Mouse (Mus musculus) right cerebral cortex, postnatal 10 days (tissue): ENCODE measurements at regions not wholly inside any gene's neighbourhood (a gene's known extent, or its start where the extent isn't known, plus 50 kb on each side); places are given as distances from the start of the nearest gene placed in this dataset.

Experiments used
- DNase-seq, 2 experiments: peaks; one replicate each; pipeline ENCODE4 v3.0.0; 2021; ENCODE audit warnings: low spot score in 2 of 2

DNA sequence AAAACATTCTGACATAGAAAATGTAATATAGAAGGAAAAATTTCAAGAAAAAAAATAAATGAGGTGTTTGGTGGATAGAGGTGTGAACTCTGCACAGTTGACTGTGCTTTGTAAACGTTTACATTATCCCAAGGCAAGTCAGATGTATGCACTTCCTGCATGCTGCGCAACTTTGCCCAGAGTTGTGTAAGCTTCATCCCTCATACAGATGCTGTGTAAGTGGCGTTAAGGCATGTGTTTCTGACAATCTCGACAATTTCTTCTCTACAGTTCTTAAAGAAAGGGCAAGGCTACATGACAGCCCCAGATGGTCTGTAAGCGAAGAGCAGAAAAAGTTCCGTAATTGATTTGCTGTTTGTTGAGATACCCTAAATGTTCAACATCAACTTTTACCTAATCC lies 476.6 kb upstream of the Pitx2 start:
- DNase-seq = no peak

DNA sequence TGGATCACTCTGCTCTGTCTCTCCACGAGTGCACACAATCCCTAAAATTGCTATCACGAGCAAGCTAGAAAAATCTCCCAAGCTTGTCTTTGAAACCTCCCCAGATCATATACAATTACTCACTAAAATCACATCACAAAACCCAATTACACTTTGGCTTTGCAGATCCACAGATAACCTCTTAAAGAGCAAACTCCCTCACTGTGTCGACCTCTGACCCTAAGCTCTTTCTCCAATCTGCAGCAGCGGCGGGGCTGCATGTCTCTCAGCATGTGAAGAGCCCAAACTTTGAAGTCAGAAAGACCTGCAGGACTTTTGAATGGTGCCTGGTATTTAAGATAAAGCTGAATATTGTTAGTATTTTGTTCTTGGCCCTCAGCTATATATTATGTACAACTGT lies 479.4 kb upstream of the Pitx2 start:
- DNase-seq = no peak

DNA sequence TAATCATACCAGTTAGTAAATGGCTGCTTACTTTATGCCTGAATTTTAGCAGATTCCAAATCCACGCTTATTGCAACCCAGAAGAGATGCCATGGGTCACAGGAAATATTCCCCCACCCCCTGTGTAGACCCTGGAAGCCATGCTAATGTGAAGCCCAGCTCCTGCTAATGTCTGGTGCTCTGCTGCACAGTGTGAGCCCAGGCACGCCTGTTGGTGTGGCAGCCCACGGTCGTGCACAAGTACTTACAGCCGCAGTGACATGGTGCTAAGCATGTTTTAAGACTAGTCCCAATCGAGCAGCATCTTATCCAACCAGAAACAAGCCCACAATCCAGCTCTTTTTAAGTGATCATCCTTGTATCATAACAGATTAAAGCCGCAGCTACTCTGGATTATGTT lies 480.5 kb upstream of the Pitx2 start:
- no peak for DNase-seq

GRCm38 (mm10) chr3:128707270-128707669 lies 492.4 kb upstream of the Pitx2 start:
- no peak for DNase-seq

DNA sequence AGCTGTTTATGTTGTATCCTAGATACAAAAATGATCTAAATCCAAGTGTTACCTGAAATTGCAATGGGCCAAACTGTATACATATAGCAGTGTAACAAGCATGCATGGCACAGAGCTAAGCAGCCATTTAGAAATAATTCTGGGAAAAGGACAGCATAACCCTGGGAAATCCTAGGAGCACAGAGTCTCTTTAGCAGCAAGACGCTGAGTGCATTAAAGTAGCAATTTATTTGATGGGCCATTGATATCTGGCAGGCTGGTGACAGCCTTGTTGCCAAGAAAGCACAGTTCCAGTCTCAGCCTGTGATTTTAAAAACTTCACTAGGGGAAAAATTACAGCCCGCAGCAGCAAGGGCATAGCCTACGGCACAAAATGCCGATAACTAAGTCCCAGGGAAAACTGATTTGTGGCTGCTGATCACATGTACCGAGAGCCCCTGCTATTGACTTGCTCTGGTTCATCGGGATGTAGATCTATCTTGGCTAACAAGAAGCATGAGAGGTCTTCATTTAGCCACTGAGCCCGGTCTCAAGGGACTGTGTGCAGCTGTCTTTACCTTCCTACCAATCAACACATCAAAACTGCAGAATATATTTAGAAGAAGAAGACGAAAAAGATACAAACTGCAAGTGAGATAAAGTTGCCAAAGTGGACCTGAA lies 531.1 kb upstream of the Pitx2 start:
- no peak for DNase-seq

DNA sequence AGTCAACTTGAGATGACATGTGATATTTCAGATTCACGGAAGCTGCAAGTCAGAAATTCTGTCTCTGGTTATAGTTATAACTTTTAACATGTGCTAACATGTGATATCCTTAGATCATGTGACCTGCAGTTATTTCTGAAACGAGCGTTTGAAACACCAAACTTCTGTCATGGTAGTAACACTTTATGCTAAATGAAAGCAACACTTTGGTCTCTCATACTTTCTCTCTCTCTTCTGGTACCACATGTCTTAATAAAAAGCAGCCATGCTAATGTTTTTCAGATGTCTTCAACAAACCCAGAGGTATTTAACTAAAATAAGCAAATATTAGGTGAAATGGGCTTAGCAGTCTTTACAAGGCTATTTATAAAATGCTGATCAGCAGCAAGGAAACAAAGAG lies 534.5 kb upstream of the Pitx2 start:
- DNase-seq = no peak

DNA sequence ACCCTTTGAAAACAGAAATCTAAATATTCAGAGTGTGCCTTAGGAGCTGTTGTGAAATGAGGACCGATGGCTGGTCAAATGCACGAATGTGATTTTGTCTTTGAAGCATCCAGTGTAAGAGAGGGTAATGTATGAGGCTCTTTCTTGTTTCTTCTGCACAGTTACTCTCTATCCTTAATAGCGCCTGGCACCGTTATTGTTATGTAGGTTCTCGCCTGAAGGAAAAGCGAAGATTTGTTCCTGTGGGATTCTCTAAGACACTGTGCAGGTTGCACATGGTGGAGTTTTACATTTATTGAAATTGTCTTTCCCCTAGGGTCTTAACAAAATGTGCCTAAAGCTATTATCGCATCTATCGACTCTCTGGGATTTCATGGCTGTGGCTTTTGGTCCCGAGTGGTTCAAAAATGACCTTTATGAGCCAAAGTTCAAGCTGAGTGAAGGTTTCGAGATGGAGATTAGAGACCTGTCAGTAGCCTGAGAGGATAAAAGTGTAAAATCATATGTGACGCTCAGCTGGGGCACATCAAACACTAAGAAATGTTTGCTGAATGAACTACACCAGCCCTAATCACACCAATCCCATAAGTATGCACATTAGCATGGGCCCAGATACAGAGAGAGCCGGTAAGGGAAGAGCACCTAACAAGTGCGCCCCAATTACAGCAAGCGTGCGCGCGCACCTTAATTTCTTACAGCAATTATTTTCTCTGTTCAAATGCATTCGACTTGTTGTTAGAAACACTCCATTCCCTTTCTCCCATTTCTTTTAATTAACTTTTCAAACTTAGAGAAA lies 562.5 kb upstream of the Pitx2 start:
- no peak for DNase-seq

- DNase-seq = no peak
These were observed 572.0 kb upstream of the Pitx2 start for GRCm38 (mm10) chr3:128627696-128628095.

GRCm38 (mm10) chr3:128616675-128617074 lies 583.0 kb upstream of the Pitx2 start:
- no peak for DNase-seq

- no peak for DNase-seq
These were observed 586.0 kb upstream of the Pitx2 start for GRCm38 (mm10) chr3:128613657-128614056.

GRCm38 (mm10) chr3:128610731-128611130 lies 588.9 kb upstream of the Pitx2 start:
- no peak for DNase-seq

GRCm38 (mm10) chr3:128608694-128609093 lies 591.0 kb upstream of the Pitx2 start:
- no peak for DNase-seq

DNA sequence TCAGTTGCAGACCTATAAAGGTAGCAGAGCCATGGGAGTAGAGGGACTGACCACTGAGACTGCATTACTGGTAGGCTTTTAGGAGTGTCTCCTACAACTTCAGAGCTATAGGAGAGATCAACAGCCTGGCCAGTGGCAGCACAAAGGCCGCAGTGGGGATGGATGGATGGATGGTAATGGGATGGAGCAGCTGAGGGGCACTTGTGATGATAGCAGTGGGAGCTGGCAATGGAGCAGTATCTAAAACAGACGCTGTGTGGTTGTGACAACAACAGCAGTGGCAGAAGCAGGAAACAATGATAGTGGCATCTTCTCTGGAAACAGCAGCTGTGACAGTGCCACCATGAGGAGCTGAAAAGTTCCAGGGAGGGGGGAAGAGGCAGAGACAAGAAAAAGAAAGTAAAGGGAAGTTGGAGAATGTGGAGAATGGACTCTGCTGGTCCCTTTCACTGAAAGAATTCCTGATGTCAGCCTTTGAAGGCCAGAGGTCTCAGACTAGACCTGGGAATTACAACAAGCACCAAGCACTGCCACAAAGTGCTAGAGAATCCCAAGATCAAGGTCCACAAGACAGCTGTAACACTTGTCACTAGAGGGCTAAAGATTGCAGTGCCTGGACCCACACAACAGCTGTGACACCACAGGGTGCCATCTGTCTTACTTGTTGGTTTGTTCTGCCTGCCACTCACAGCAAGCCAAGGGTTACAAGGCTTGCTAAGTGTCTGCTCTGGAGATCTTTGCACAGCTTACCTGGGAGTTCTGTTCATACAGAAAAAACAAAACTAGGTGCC lies 624.1 kb upstream of the Pitx2 start:
- DNase-seq = no peak

GRCm38 (mm10) chr3:128570551-128570950 lies 629.1 kb upstream of the Pitx2 start:
- no peak for DNase-seq

- DNase-seq = no peak
These were observed 634.3 kb upstream of the Pitx2 start for GRCm38 (mm10) chr3:128565386-128565785.

DNA sequence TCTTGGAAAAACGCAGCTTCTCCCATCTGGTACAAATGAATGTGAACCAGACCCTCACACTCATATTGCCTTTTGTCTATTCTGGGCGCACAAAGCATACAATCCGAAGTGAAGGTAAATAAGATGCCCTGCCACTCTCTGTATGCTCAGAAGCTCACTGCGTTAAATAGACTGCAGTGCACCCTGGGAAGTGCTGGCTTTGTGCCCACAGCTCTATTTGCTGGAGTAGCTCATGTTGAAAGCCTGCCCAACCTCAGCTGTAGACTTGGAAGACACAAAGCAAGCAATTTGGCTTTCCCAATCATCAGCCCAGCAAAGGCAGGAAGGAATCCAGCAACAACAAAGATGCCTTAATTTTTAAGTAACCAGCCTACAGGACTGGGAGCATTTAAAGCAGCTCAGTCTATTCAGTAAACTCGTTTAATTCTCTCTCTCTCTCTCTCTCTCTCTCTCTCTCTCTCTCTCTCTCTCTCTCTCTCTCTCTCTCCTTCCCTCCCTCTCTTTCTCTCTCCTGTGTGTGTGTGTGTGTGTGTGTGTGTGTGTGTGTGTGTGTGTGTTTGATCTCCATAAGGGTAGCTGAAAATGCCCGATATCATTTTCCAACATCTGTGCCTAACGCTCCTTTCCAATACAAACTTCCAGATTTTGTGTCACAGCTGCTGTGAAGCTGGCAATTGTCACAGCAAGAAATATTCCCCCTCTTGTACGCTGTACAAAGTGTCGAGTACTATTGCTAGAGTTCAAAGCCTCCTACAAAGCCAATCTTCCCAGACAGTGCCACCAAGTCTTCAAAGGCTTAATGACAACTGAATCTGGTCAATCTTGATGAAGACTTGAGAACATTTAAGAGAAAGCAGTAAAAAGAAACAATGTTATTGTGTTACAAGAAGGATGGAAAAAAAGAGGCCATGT lies 650.5 kb upstream of the Fam241a start:
- DNase-seq = peak; percentile 92 to 93

GRCm38 (mm10) chr3:128525427-128525826 lies 629.3 kb upstream of the Fam241a start:
- DNase-seq = no peak

DNA sequence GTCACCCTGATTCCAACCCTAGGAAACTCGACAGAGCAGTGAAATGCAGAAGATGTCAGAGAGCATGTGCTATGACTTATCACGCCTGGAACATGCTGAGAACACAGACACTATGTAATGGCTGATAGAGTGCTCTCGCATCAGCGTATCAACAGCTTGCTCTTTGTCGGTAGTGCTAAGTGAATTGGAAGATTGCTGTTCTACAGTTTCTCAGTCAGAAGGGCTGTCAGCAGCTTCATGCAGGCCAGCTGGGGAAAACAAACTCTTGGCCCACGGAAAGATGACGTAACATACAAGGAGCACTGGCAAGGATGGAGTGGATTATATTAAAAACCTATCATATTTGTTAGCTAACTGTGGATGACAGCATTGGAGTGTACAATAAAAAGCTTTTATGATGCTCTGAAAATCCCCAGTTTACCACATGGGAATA lies 624.6 kb upstream of the Fam241a start:
- peak; percentile 33 to 67 for DNase-seq

DNA sequence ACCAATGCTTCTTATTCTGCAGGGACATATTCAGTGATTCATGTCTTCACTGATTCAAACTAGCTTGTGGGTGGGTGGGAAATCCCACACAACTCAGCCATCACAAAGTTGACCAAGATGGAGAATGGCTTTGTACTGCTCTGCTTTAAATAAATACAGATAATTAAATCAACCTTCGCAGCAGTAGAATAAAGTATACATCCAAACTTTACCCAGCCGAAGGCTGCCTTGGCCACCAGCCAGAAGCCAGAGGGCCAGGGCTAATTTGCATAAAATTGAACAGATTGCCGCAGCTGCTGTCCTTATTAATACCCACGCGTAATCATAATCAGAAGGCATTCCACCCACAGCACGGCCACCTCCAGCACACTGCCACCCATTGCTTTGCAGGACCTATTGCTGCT lies 623.8 kb upstream of the Fam241a start:
- DNase-seq = peak; percentile 49 to 53

- DNase-seq = peak; percentile 27 to 50
These were observed 622.7 kb upstream of the Fam241a start for GRCm38 (mm10) chr3:128518806-128519205.

DNA sequence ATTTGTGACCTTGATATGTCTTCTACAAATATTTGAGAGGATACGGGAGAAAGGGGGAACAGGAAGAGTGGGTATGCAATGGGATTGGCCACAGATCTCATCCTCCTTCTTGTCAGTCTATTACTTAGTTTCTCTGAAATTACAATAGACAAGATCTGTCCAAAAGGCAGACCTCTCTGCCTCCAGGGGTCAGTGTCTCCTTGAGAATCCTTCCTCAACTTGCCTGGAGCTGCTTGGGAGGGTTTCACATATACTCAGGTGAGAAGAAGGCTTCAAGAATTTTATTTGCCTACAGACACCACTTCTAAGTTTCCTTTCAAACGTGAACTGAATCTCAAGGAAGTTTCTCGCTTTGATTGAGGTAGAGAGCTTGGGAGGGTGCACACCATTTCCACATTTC lies 575.0 kb upstream of the Fam241a start:
- no peak for DNase-seq
